Mouse (Mus musculus): ENCODE results near the gene Ehbp1l1. TPM values are rescaled to one million over a fixed set of nuclear protein-coding genes. Genes with fewer than 3 reads are reported as not detected.

Gene Ehbp1l1
- total RNA-seq, 1 experiment from 2014 or later: 174 TPM

Other genes with a start within 250 kb of the Ehbp1l1 start
- 8.7 to 20.2 TPM (median 11.6 TPM) in 3 replicates for gene Mus81, start 237.9 kb downstream of the Ehbp1l1 start, total RNA-seq (2017)
- 931 to 1,266 TPM (median 1,127 TPM) in 3 replicates for gene Cfl1, start 235.9 kb downstream of the Ehbp1l1 start, total RNA-seq (2017)
- 0.29 TPM in 1 of 3 replicates, not detected in the others for gene 1700020D05Rik, start 222.5 kb downstream of the Ehbp1l1 start, total RNA-seq (2017)
- 2.4 to 6.9 TPM (median 4.7 TPM) in 3 replicates for gene Snx32, start 215.8 kb downstream of the Ehbp1l1 start, total RNA-seq (2017)
- gene Ovol1, start 165.7 kb downstream of the Ehbp1l1 start, total RNA-seq (2017): not detected in 3 replicates
- gene Ap5b1, start 158.3 kb downstream of the Ehbp1l1 start, total RNA-seq (2017): 13.2 to 18.0 TPM (median 16.1 TPM) in 3 replicates
- 71.5 to 138 TPM (median 136 TPM) in 3 replicates for gene Rnaseh2c, start 124.4 kb downstream of the Ehbp1l1 start, total RNA-seq (2017)
- 65.5 to 109 TPM (median 99.2 TPM) in 3 replicates for gene Kat5, start 116.1 kb downstream of the Ehbp1l1 start, total RNA-seq (2017)
- gene Rela, start 88.8 kb downstream of the Ehbp1l1 start, total RNA-seq (2017): 58.6 to 89.7 TPM (median 73.2 TPM) in 3 replicates
- 83.5 to 149 TPM (median 83.8 TPM) in 3 replicates for gene Sipa1, start 62.6 kb downstream of the Ehbp1l1 start, total RNA-seq (2017)
- 41.8 to 57.5 TPM (median 46.8 TPM) in 3 replicates for gene Map3k11, start 37.6 kb downstream of the Ehbp1l1 start, total RNA-seq (2017)
- 13.3 to 41.9 TPM (median 22.3 TPM) in 3 replicates for gene Pcnx3, start 37.4 kb downstream of the Ehbp1l1 start, total RNA-seq (2017)
- gene Kcnk7, start 21.9 kb downstream of the Ehbp1l1 start, total RNA-seq (2017): 1.3 TPM in 2 of 3 replicates, not detected in the other
- gene Fam89b, start 3.3 kb upstream of the Ehbp1l1 start, total RNA-seq (2017): 33.1 to 54.4 TPM (median 45.1 TPM) in 3 replicates
- 1.2 to 9.7 TPM (median 2.2 TPM) in 3 replicates for gene Ltbp3, start 14.6 kb upstream of the Ehbp1l1 start, total RNA-seq (2017)
- gene Scyl1, start 45.1 kb upstream of the Ehbp1l1 start, total RNA-seq (2017): 37.3 to 55.9 TPM (median 44.9 TPM) in 3 replicates
- 32.8 to 50.6 TPM (median 34.5 TPM) in 3 replicates for gene Frmd8, start 149.0 kb upstream of the Ehbp1l1 start, total RNA-seq (2017)
- gene Slc25a45, start 151.5 kb upstream of the Ehbp1l1 start, total RNA-seq (2017): 64.4 to 73.5 TPM (median 69.7 TPM) in 3 replicates
- 0.64 to 0.97 TPM (median 0.95 TPM) in 3 replicates for gene Tigd3, start 167.8 kb upstream of the Ehbp1l1 start, total RNA-seq (2017)
- 50.3 to 76.6 TPM (median 76.0 TPM) in 3 replicates for gene Dpf2, start 186.7 kb upstream of the Ehbp1l1 start, total RNA-seq (2017)
- gene Cdc42ep2, start 198.5 kb upstream of the Ehbp1l1 start, total RNA-seq (2017): 14.7 to 32.1 TPM (median 27.0 TPM) in 3 replicates
- 16.7 to 31.5 TPM (median 26.8 TPM) in 3 replicates for gene Pola2, start 237.9 kb upstream of the Ehbp1l1 start, total RNA-seq (2017)

Data from monocyte, adult 5-6 weeks (primary cell).